Mouse (Mus musculus) gastrocnemius, postnatal 36 days (tissue): ENCODE data around the gene Stat1. TPM values are rescaled to one million over a fixed set of nuclear protein-coding genes. Genes with fewer than 3 reads are reported as not detected.

Experiments
- DNase-seq, 2 experiments: peaks; one replicate each; pipeline ENCODE4 v3.0.0; 2022
- intact Hi-C: fragments of 180-260 bp; cut with DNase I; formaldehyde crosslinking; loops from one replicate; pipeline ENCODE4 v1.15.1; 2025
- long read RNA-seq, 2 experiments: library from polyadenylated mRNA; stranded (forward); transcript quantifications; one replicate each; pipeline ENCODE4 v2.0.0; 2021
- total RNA-seq, 2 experiments: library from RNA; stranded (reverse); gene quantifications; 2 replicates each; pipeline ENCODE4 v1.2.3; 2021

The Stat1 gene
- total RNA-seq, result 10 to 100 TPM in 1 of 2 experiments, 1 to 10 TPM in 1; 9.6 to 11.3 TPM
- long read RNA-seq, experiment 1, partial matches to known transcripts, result 1 of 3 reads
- long read RNA-seq, experiment 1, other reads (novel, unspliced or antisense), result 2 of 3 reads
- long read RNA-seq, experiment 2, full-length matches to known transcripts, result 4 of 12 reads
- long read RNA-seq, experiment 2, partial matches to known transcripts, result 2 of 12 reads
- long read RNA-seq, experiment 2, other reads (novel, unspliced or antisense), result 6 of 12 reads

GRCm38 (mm10) chr1:52118860-52119591 is at the start of gene Stat1:
Gene Stat1 (plus strand): TSS chr1:52119440.
- intact Hi-C loops, result loop anchor here (5.0 kb wide), 1 partner anchor 113 kb away; the partner anchor contains the start of gene Gls
- peak; percentile 79 to 81 for DNase-seq

DNA sequence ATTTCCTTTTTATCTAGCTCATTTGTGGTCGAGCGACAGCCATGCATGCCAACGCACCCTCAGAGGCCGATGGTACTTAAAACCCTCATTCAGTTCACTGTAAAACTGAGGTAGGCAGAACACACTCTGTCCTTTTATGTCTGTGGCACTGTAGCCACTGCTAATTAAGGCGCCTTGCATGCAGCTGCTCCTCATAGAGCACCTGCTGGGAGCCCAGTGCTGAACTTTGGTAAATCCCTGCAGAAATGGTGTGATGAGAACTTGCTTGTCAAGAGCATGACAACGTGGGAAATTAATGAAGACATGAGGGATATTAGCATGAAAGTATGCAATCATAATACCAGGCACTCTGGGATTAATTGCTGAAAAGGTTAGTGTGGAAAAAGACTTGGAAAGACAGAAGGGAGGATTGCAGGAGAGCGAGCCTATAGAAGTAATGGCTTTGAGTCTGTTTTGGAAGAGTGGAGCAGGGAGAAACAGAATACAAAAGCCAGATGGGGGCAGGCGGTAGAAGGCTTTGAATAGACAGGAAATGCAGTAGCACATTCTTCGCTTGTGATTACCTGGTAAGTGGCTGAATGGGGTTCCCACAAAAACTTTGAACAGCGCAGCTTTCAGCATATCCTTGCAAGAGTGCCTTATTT is 39.4 kb upstream of the Stat1 start:
- intact Hi-C loops, result no loop called here

DNA sequence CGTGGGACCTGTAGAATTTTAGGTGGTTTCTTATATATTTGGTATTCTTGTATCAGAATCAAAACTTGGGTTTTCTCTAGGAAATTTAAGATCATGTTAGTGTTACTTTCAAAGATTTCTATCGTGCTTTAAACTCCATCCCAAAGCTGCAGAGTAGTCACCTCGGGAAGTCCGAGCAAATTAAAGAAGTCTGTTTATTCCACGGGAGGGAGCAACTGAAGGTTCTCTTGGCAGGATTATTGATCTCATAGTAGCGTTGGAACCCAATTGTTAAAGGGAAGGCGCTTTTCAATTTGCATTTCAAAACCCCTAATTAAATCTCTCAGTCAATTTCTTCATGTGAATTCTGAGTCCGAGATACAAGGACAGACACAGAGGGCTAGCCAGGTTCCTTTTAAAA is 38.9 kb upstream of the Stat1 start:
- no peak for DNase-seq
- intact Hi-C loops, result no loop called here

More for the DNA sequence above, 39.4 kb upstream of the Stat1 start:
- no peak for DNase-seq

DNA sequence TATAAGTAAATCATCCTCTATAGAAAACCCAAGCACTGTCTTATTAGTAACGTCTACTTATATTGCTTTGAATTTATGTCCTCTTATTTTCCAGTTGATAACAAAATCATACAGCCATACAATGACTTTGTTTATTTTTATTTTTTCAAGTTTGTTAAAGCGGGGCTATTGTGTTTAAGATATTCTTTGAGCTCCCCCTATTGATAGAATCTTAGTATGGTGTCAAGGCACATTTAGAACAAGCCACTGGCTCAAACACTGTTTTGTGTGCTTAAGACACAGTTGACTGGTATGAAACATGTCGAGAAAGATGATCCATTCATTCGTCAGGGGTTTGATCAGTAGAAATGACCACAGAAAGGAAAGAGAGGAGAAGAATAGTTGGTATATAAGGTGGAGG is 33.0 kb upstream of the Stat1 start:
- DNase-seq, result no peak
- intact Hi-C loops, result no loop called here

DNA sequence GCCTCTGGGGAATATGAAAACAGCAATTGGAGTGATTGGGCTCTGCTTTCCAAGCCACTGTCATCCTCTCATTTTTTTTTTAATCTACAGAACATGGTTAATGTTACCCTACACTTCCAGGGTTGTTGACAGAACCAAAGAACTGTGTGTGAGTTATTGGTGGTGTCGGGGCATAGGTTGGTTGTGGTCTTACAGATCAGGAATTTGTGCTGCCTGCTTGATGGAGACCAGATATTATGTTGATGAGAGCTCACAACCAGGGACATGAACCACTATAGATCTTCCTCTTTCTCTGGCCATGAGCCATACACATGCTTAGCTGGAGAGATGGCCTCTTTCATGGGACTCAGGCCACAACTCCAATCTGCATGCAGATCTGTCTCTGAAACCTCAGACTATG is 32.1 kb upstream of the Stat1 start:
- intact Hi-C loops, result no loop called here
- DNase-seq, result no peak

DNA sequence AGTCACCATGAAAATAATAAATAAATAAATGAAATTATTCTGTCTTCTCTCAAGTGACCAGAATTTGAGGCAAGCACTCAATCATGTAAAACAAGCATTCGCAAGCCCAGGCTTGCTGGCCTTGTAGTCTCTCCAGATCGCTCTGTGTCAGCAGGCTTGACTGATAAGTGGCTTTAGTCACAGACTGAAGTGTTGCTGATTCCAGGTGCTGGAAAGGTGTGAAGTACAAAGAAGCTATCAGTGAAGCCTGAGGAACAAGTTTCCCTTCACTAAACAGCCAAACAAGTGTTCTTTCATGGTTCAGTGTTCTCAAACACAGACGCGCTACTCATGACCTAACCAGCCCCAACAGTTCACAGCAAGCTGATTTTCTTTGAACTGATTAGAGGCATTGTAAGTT is 30.6 kb upstream of the Stat1 start:
- DNase-seq, result no peak
- intact Hi-C loops, result no loop called here

GRCm38 (mm10) chr1:52098618-52099232 is 20.5 kb upstream of the Stat1 start:
- intact Hi-C loops, result loop anchor here (2.0 to 10.0 kb wide), 2 partner anchors 94 to 454 kb away; no protein-coding TSS in a partner anchor
- no peak for DNase-seq

DNA sequence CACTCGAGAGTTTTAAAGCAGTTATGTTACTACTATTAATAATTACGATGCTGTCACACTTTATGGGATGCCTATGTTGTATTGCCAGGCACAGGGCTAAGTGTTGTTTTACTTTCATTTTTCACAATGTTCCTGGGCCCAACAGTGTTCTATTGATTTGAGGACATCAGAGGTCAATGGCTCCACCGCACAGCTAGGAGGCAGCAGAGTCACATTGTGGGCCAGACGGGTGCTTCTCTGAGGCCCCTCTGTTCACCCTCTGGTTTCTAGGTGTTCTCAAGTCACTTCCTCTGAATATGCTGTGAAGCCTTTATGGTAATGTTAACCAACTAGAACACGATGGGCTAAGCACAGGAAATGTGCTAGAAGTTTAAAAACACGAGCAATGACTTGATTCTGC is 18.7 kb upstream of the Stat1 start:
- DNase-seq, result no peak
- intact Hi-C loops, result no loop called here

- DNase-seq, result no peak
- intact Hi-C loops, result no loop called here
Measured at GRCm38 (mm10) chr1:52102795-52103194, 16.4 kb upstream of the Stat1 start.

DNA sequence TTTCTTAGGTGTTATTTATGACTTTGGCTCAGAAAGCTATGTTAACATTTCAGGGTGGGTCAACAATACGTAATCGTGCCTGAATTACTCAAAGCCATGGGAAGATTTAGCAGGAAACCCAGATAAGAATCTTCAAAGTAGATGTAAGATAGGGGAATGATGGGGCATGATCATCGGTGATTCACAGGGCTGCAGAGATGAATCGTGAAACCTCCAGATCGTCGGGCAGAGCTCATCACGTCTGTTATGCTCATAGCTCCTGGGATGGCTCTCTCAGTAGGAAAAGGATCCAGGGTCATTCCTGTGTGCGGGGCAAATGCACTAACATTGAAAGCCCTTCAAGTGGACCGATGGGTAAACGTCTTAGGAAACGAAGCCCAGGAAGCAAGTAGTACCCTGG is 12.0 kb upstream of the Stat1 start:
- intact Hi-C loops, result no loop called here
- no peak for DNase-seq

DNA sequence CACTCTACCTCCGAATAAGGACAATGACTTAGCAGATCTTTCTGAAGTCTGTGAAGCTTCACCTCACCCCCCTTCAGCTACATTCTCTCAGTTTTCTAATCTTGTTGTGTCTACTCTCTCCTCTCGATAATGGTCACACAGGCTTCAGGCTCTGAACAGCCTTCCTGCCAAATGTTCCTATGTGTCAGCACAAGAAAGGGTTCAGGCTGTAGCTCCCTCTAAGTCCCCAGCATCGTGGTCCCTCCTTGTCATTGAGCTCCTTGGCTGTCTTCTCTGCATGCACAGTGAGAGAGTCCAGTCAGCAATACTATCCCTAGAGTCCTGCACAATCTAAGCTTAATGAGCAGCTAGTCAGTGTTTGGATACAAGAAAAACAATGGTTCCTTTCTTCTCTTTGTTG is 8.0 kb upstream of the Stat1 start:
- no peak for DNase-seq
- intact Hi-C loops, result no loop called here

GRCm38 (mm10) chr1:52112301-52112700 is 6.9 kb upstream of the Stat1 start:
- intact Hi-C loops, result no loop called here
- no peak for DNase-seq

GRCm38 (mm10) chr1:52113067-52113665 is 6.1 kb upstream of the Stat1 start:
- intact Hi-C loops, result no loop called here

GRCm38 (mm10) chr1:52113666-52114069 is 5.6 kb upstream of the Stat1 start:
- peak; percentile 98 to 99 for DNase-seq
- intact Hi-C loops, result no loop called here

More at GRCm38 (mm10) chr1:52113067-52113665, 6.1 kb upstream of the Stat1 start:
- DNase-seq, result no peak

GRCm38 (mm10) chr1:52116441-52116840 is 2.8 kb upstream of the Stat1 start:
- intact Hi-C loops, result loop anchor here (5.0 kb wide), 1 partner anchor 116 kb away; the partner anchor contains the start of gene Gls
- no peak for DNase-seq

GRCm38 (mm10) chr1:52117777-52118176 is 1.5 kb upstream of the Stat1 start:
- intact Hi-C loops, result loop anchor here (5.0 kb wide), 1 partner anchor 115 kb away; the partner anchor contains the start of gene Gls

DNA sequence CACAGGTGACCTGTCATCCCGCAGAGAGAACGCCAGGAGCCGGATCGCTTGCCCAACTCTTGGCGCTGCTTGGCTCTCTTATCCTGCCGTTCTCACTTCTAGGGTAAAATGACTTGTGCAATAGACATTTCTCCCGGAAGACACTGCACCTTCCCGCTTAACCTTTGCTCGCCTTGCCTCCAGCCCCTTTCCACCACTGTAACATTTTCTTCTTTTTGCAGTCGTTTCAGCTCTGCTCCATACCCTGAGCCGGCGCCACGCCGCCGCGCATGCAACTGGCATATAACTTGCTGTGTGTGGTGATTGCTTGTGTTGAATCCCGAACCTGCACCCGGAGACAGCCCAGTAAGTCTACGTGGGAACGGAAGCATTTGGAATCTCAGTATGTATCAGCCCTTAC is 451 bp downstream of the Stat1 start:
- no peak for DNase-seq
- intact Hi-C loops, result loop anchor here (5.0 kb wide), 1 partner anchor 113 kb away; the partner anchor contains the start of gene Gls

More at GRCm38 (mm10) chr1:52117777-52118176, 1.5 kb upstream of the Stat1 start:
- no peak for DNase-seq

DNA sequence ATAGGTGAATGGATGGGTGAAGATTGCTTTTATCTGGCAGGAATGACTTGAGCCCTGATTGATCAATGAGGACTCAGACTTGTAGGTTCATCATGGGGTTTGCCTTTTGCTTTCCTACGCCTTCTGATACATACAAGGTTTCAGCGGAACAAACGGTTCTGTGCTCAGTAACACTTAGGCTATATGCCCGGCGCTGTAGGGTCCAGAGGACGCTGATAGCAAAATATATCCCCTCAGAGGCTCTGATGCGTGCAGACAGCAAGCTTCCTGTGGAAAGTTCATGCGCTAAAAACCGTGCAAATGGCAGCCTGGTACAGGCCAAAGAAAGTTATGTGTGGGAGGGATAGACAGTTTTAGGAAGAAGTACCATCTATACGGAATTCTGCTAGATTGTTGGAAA is 951 bp downstream of the Stat1 start:
- intact Hi-C loops, result no loop called here
- DNase-seq, result no peak

GRCm38 (mm10) chr1:52121052-52121451 is 1.8 kb downstream of the Stat1 start:
- intact Hi-C loops, result no loop called here
- DNase-seq, result no peak

DNA sequence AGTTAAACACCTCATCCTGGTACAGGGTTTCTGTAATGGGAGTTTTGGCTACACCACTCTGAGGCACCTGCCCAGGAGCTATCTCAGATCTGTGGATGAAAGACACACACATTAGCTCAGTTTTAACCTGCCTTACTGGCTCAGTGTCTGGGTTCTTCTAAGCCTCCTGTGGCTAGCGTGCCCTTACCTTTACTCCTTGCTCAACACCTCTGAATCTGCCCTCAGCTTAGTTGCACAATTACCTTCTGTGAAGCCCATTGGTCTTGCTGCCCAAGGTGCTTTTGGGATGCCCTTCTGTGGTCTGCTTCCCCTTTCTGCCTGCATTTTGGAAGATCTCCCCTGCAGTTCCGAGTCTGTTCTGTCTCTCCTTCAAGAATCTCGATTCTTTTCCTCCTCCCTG is 5.6 kb downstream of the Stat1 start:
- intact Hi-C loops, result no loop called here
- DNase-seq, result no peak
